Mouse (Mus musculus): ENCODE data around the gene Bach1.

GRCm38 (mm10) chr16:87745192-87745945 lies 46.6 kb downstream of the Bach1 start:
- TF ChIP-seq POLR2AphosphoS2 (IDR thresholded peaks at IDR 0.05; ENCODE audit: insufficient read length, low read depth): no peak
- no peak for TF ChIP-seq POLR2A (IDR thresholded peaks at IDR 0.05; ENCODE audit: insufficient read length, low read depth)
- no peak for TF ChIP-seq MYOD1 (IDR thresholded peaks at IDR 0.05; ENCODE audit: control insufficient read depth in 1 of 3, insufficient read length in 2 of 3, low read depth in 2 of 3)
- TF ChIP-seq TCF12 (IDR thresholded peaks at IDR 0.05; ENCODE audit: insufficient read depth, poor library complexity, severe bottlenecking): no peak

Data from myocyte (in vitro differentiated cells).